Mouse (Mus musculus): Measurements from ENCODE around the gene 0610030E20Rik. TPM values are rescaled to one million over a fixed set of nuclear protein-coding genes. Genes with fewer than 3 reads are reported as not detected.

0610030E20Rik gene
- 62.5 TPM for polyA plus RNA-seq (2014; fragmentation: Illumina TruSeq; extraction: RNeasy Lipid Tissue Mini Kit (QIAGEN cat#74804); ENCODE audit: low read depth, low replicate concordance)

DNA sequence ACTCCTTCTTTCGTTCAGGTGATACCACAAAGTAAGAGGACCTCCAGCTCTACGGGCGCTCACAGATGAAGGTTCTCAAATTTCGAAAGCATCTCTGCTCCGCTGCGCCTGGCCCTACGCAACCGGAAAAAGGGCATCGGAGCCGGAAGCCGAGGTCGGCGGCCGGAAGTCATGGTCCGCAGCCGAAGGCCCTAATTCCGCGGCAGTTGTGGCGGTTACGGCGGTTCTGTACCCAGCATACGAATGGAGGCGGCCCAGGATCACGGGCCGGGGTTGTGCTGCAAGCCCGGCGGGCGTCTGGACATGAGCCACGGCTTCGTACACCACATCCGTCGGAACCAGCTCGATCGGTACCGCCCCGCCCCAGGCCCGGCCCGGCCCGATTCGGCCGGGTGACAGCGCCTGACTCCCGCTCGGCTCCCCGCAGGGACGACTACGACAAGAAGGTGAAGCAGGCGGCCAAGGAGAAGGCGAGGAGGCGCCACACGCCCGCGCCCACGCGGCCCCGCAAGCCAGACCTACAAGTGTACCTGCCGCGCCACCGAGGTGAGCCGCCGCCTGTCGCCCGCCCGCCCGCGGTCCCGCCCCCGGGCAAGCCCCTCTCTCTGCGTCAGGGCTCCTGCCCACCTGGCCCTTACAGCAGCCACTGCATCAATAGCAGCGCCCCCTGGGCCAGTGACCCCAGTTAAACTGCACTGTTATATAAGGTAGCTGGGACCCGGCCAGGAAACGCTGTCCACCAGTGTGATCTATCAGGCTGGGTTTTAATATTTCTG is at the start of gene 0610030E20Rik:
Gene 0610030E20Rik (plus strand): TSS at position 152 of the 776 bp plus-strand sequence.

GRCm38 (mm10) chr6:72345074-72345567 is 2.0 kb upstream of the 0610030E20Rik start, which contains the start of gene Usp39:
TSS of gene Usp39 (minus strand) at chr6:72345184.

DNA sequence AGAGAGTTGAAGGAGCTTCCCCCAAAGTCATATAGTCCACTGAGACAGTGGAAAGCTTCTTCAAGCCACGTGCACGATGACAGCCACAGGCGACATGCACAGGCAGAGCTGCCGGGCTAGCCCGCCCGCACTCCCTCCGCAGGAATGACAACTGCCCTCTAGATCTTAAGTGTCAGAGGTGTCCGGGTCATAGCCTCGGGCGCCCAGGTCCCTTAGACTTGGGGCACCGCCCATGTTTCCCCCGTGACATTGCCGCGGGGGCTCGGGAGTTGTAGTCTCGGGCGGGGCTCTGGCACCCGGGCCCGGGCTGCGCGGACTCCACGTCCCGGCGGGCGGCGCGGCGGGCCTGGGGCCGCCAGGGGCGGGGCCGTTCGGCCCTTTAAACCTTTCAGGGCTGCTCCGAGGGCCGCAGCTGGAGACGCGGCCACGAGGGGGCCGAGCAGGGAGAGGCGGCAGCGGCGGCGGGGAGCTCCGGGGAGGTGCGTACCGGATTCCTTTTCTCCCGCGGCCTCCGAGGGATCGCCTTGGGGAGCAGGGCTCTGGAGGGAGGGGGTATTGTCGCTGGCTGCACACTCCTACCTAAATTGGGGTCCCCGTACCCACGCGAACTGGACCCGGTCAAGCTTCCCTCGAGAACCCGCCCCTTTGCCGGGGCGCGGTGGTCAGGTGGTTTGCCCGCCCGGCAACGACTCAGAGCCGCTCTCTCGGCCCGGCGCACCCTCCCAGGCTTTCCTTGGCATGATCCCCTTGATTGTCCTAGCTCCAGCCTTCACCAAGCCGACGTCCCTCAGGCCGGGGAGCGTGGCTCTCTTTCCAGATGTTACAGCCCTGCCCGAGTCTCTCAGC is 8.2 kb downstream of the 0610030E20Rik start, which contains the start of gene Tmem150a:
Gene Tmem150a (plus strand): TSS at position 382 of the 846 bp plus-strand sequence.

DNA sequence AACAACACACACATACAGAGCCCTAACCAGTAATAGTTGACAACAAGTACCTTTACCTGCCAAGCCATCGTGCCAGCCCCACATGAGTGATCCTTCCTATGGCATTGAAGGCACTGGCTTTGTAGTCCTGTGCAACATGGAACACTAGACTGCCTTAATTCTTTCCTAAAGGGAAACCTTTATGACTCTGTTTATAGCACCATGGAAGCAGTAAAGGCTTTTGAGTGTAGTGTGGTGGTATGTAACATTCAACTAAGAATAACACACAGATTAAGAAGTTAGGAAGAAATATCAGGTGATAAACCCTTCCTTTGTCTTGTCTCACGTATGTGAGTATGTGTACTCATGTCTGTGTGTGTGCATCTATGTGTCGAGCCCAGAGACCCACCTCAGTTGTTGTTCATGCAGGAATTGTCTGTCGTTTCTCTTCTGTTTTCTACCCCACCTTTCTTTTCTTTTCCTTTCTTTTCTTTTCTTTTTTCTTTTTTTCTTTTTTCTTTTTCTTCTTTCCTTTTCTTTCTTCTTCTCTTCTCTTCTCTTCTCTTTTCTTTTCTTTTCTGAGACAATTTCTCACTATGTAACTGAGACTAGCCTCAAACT is 19.8 kb downstream of the 0610030E20Rik start, which contains the start of gene Rnf181:
Gene Rnf181 (minus strand): TSS at position 113 of the 600 bp plus-strand sequence.

GRCm38 (mm10) chr6:72380131-72380770 is 33.1 kb downstream of the 0610030E20Rik start, which contains the start of gene Vamp5:
TSS of gene Vamp5 (minus strand) at chr6:72380468.

GRCm38 (mm10) chr6:72389941-72390771 is 43.0 kb downstream of the 0610030E20Rik start, which contains the start of gene Vamp8:
TSS of gene Vamp8 (minus strand) at chr6:72390703.

Other genes starting within 250 kb of the 0610030E20Rik start
- 2.2 TPM for gene St3gal5, start 249.7 kb upstream of the 0610030E20Rik start, polyA plus RNA-seq (2014; fragmentation: Illumina TruSeq; extraction: RNeasy Lipid Tissue Mini Kit (QIAGEN cat#74804); ENCODE audit: low read depth, low replicate concordance)
- gene Atoh8, start 111.7 kb upstream of the 0610030E20Rik start, polyA plus RNA-seq (2014; fragmentation: Illumina TruSeq; extraction: RNeasy Lipid Tissue Mini Kit (QIAGEN cat#74804); ENCODE audit: low read depth, low replicate concordance): not detected
- gene Sftpb, start 42.7 kb upstream of the 0610030E20Rik start, polyA plus RNA-seq (2014; fragmentation: Illumina TruSeq; extraction: RNeasy Lipid Tissue Mini Kit (QIAGEN cat#74804); ENCODE audit: low read depth, low replicate concordance): not detected
- 29.1 TPM for gene Usp39, start 2.1 kb upstream of the 0610030E20Rik start, polyA plus RNA-seq (2014; fragmentation: Illumina TruSeq; extraction: RNeasy Lipid Tissue Mini Kit (QIAGEN cat#74804); ENCODE audit: low read depth, low replicate concordance)
- gene Tmem150a, start 8.1 kb downstream of the 0610030E20Rik start, polyA plus RNA-seq (2014; fragmentation: Illumina TruSeq; extraction: RNeasy Lipid Tissue Mini Kit (QIAGEN cat#74804); ENCODE audit: low read depth, low replicate concordance): not detected
- gene Rnf181, start 19.6 kb downstream of the 0610030E20Rik start, polyA plus RNA-seq (2014; fragmentation: Illumina TruSeq; extraction: RNeasy Lipid Tissue Mini Kit (QIAGEN cat#74804); ENCODE audit: low read depth, low replicate concordance): 125 TPM
- gene Vamp5, start 33.2 kb downstream of the 0610030E20Rik start, polyA plus RNA-seq (2014; fragmentation: Illumina TruSeq; extraction: RNeasy Lipid Tissue Mini Kit (QIAGEN cat#74804); ENCODE audit: low read depth, low replicate concordance): 0.16 TPM
- 88.6 TPM for gene Vamp8, start 43.4 kb downstream of the 0610030E20Rik start, polyA plus RNA-seq (2014; fragmentation: Illumina TruSeq; extraction: RNeasy Lipid Tissue Mini Kit (QIAGEN cat#74804); ENCODE audit: low read depth, low replicate concordance)
- 25.0 TPM for gene Ggcx, start 67.0 kb downstream of the 0610030E20Rik start, polyA plus RNA-seq (2014; fragmentation: Illumina TruSeq; extraction: RNeasy Lipid Tissue Mini Kit (QIAGEN cat#74804); ENCODE audit: low read depth, low replicate concordance)
- gene Mat2a, start 92.2 kb downstream of the 0610030E20Rik start, polyA plus RNA-seq (2014; fragmentation: Illumina TruSeq; extraction: RNeasy Lipid Tissue Mini Kit (QIAGEN cat#74804); ENCODE audit: low read depth, low replicate concordance): 872 TPM
- gene Sh2d6, start 174.4 kb downstream of the 0610030E20Rik start, polyA plus RNA-seq (2014; fragmentation: Illumina TruSeq; extraction: RNeasy Lipid Tissue Mini Kit (QIAGEN cat#74804); ENCODE audit: low read depth, low replicate concordance): 0.69 TPM
- 1.5 TPM for gene Capg, start 197.1 kb downstream of the 0610030E20Rik start, polyA plus RNA-seq (2014; fragmentation: Illumina TruSeq; extraction: RNeasy Lipid Tissue Mini Kit (QIAGEN cat#74804); ENCODE audit: low read depth, low replicate concordance)